8 mouse cellular contexts compared by ENCODE assay signal in genomic region chr2:165529106-165529505, GRCm38 (mm10). TPM values are rescaled to one million over a fixed set of nuclear protein-coding genes. Genes with fewer than 3 reads are reported as not detected.
DNase-seq lines count a peak whose midpoint lies in the region; ATAC-seq lines count a peak whose summit lies in the region.

No protein-coding gene starts in this region.

- H3K4me3 ChIP-seq in hindbrain, embryonic 11.5 days (ENCODE audit: low read depth, low read length): no peak overlapping the region
- no peak overlapping the region for H3K4me3 ChIP-seq in liver, embryonic 13.5 days (replicated peaks)

- H3K27me3 ChIP-seq in hindbrain, embryonic 11.5 days (ENCODE audit: control insufficient read depth, insufficient read depth, low read length): no peaks in the 10 kb centered on the region
- H3K27me3 ChIP-seq in liver, embryonic 13.5 days: no peaks in the 10 kb centered on the region

- H3K9ac ChIP-seq in hindbrain, embryonic 11.5 days (ENCODE audit: low read depth, low read length): no peak overlapping the region
- H3K9ac ChIP-seq in liver, embryonic 13.5 days: no peak overlapping the region

- peak; percentile 81 for ATAC-seq in common myeloid progenitor, adult 5-6 weeks (replicated peaks; ENCODE audit: low read depth, poor library complexity, severe bottlenecking)
- ATAC-seq in hindbrain, embryonic 11.5 days (ENCODE audit: low FRiP score): no peak
- ATAC-seq in liver, embryonic 13.5 days (ENCODE audit: low read depth): no peak

- 22% methylated on average over 8 of the region's 8 CpGs for WGBS in hindbrain, embryonic 11.5 days
- 16% methylated on average over 8 of the region's 8 CpGs for WGBS in liver, embryonic 13.5 days (ENCODE audit: insufficient replicate concordance)

- H3K4me2 ChIP-seq in hindbrain, embryonic 11.5 days (replicated peaks; ENCODE audit: low read depth, low read length): no peak overlapping the region
- H3K4me2 ChIP-seq in liver, embryonic 13.5 days: no peak overlapping the region

- no peak overlapping the region for H3K27ac ChIP-seq in hindbrain, embryonic 11.5 days (ENCODE audit: low read depth, low read length)
- no peak overlapping the region for H3K27ac ChIP-seq in liver, embryonic 13.5 days

- peak; percentile 67 to 69 for DNase-seq in left cerebral cortex, adult 18-20 months (ENCODE audit: low spot score in 2 of 2)
- DNase-seq in left cerebral cortex, adult 8-10 months (ENCODE audit: low spot score in 2 of 2): no peak
- DNase-seq in adrenal gland, adult (ENCODE audit: inconsistent age in 2 of 2, low spot score in 1 of 2): peak; percentile 29 to 79
- DNase-seq in hindbrain, embryonic 11.5 days (ENCODE audit: low spot score): peak; percentile 87
- peak; percentile 11 for DNase-seq in liver, embryonic 13.5 days
- peak; percentile 74 for DNase-seq in ovary, postnatal 14 days (ENCODE audit: low spot score)
- peak; percentile 46 for DNase-seq in urinary bladder, adult 2 months (ENCODE audit: low spot score)

- no peaks in the 10 kb centered on the region for H3K9me3 ChIP-seq in hindbrain, embryonic 11.5 days (ENCODE audit: control insufficient read depth, low read length)
- H3K9me3 ChIP-seq in liver, embryonic 13.5 days (replicated peaks): no peaks in the 10 kb centered on the region

- 0 out of 2 replicates have a peak, but pooled peaks cover 2% of the 10 kb centered on the region for H3K4me1 ChIP-seq in hindbrain, embryonic 11.5 days (replicated peaks; ENCODE audit: control insufficient read depth, insufficient read depth, low read length)
- no peaks in the 10 kb centered on the region for H3K4me1 ChIP-seq in liver, embryonic 13.5 days (replicated peaks)

- H3K36me3 ChIP-seq in hindbrain, embryonic 11.5 days (ENCODE audit: control insufficient read depth, insufficient read depth, low read length): no peaks in the 10 kb centered on the region
- no peaks in the 10 kb centered on the region for H3K36me3 ChIP-seq in liver, embryonic 13.5 days

RNA-seq across cellular contexts. Expression of gene Slc2a10, which starts 25.5 kb away (rescaled TPM):
- under 1 TPM; 0.87 to 0.95 TPM for total RNA-seq in left cerebral cortex, adult 18-20 months (2021)
- total RNA-seq in left cerebral cortex, adult 8-10 months (2022): 1 to 10 TPM; 1.0 to 1.4 (median 1.2) TPM
- 0.15 and 0.64 TPM in 2 replicates for total RNA-seq in common myeloid progenitor, adult 5-6 weeks (2017)
- 2.3 and 3.2 TPM in 2 replicates for polyA plus RNA-seq in hindbrain, embryonic 11.5 days (2014; fragmentation: Nextera tagmentation; extraction: Ambion mirVana)
- polyA plus RNA-seq in liver, embryonic 13.5 days (2015; fragmentation: Nextera tagmentation; extraction: Ambion mirVana): 0.36 and 0.46 TPM in 2 replicates
- polyA plus RNA-seq in urinary bladder, adult 2 months (2012; rRNA removed): 7.1 and 7.3 TPM in 2 replicates

RNA-seq across cellular contexts. Expression of gene Trp53rka, which starts 36.0 kb away (rescaled TPM):
- 10 to 100 TPM; 22.9 to 23.4 TPM for total RNA-seq in left cerebral cortex, adult 18-20 months (2021)
- 10 to 100 TPM; 19.2 to 20.3 (median 20.0) TPM for total RNA-seq in left cerebral cortex, adult 8-10 months (2022)
- total RNA-seq in common myeloid progenitor, adult 5-6 weeks (2017): 6.4 and 12.4 TPM in 2 replicates
- polyA plus RNA-seq in hindbrain, embryonic 11.5 days (2014; fragmentation: Nextera tagmentation; extraction: Ambion mirVana): 51.3 and 53.5 TPM in 2 replicates
- polyA plus RNA-seq in liver, embryonic 13.5 days (2015; fragmentation: Nextera tagmentation; extraction: Ambion mirVana): 12.1 and 12.9 TPM in 2 replicates
- 17.6 and 19.6 TPM in 2 replicates for polyA plus RNA-seq in urinary bladder, adult 2 months (2012; rRNA removed)

RNA-seq across cellular contexts. Expression of gene Slc13a3, which starts 56.1 kb away (rescaled TPM):
- total RNA-seq in left cerebral cortex, adult 18-20 months (2021): 10 to 100 TPM; 17.5 to 21.1 TPM
- 10 to 100 TPM; 17.7 to 21.1 (median 19.2) TPM for total RNA-seq in left cerebral cortex, adult 8-10 months (2022)
- not detected in 2 replicates for total RNA-seq in common myeloid progenitor, adult 5-6 weeks (2017)
- polyA plus RNA-seq in hindbrain, embryonic 11.5 days (2014; fragmentation: Nextera tagmentation; extraction: Ambion mirVana): 0.14 and 0.17 TPM in 2 replicates
- polyA plus RNA-seq in liver, embryonic 13.5 days (2015; fragmentation: Nextera tagmentation; extraction: Ambion mirVana): 4.4 and 4.9 TPM in 2 replicates
- polyA plus RNA-seq in urinary bladder, adult 2 months (2012; rRNA removed): 0.47 and 0.62 TPM in 2 replicates

Comparison
In these comparisons a context has a peak if more than half of its experiments do, and no peak if none do; other contexts are left out.
1. DNase-seq: peak in left cerebral cortex, adult 18-20 months (2 of 2), adrenal gland, adult (2 of 2), hindbrain, embryonic 11.5 days (single experiment), liver, embryonic 13.5 days (single experiment), ovary, postnatal 14 days (single experiment) and urinary bladder, adult 2 months (single experiment); none in left cerebral cortex, adult 8-10 months (0 of 2).
2. RNA of gene Slc13a3, which starts 56.1 kb away (total RNA-seq): 17.5 to 21.1 TPM in left cerebral cortex, adult 18-20 months and 17.7 to 21.1 TPM in left cerebral cortex, adult 8-10 months; not detected in common myeloid progenitor, adult 5-6 weeks; every median in the first group is over 10 times any median in the second.